Mouse (Mus musculus): ENCODE results near the gene Itpr3.
A peak's percentile ranks its signal among the peaks of the same experiment; 100 is the strongest.

The Itpr3 gene

GRCm38 (mm10) chr17:27146323-27146923, 89.3 kb downstream of the Itpr3 start:
- no peak for DNase-seq (ENCODE audit: low spot score)

- no peak for DNase-seq (ENCODE audit: low spot score)
Measured at GRCm38 (mm10) chr17:27150871-27151270, 93.8 kb downstream of the Itpr3 start.

- no peak for DNase-seq (ENCODE audit: low spot score)
Measured at GRCm38 (mm10) chr17:27151411-27151810, 94.3 kb downstream of the Itpr3 start.

GRCm38 (mm10) chr17:27152976-27153723, 96.0 kb downstream of the Itpr3 start:
- DNase-seq (ENCODE audit: low spot score), result no peak

- DNase-seq (ENCODE audit: low spot score), result no peak
Measured at GRCm38 (mm10) chr17:27153773-27154193, 96.7 kb downstream of the Itpr3 start.

GRCm38 (mm10) chr17:27154256-27154655, 97.2 kb downstream of the Itpr3 start:
- no peak for DNase-seq (ENCODE audit: low spot score)

- DNase-seq (ENCODE audit: low spot score), result no peak
Measured at GRCm38 (mm10) chr17:27154881-27155280, 97.8 kb downstream of the Itpr3 start.

- no peak for DNase-seq (ENCODE audit: low spot score)
Measured at GRCm38 (mm10) chr17:27155752-27156151, 98.6 kb downstream of the Itpr3 start.

GRCm38 (mm10) chr17:27158439-27158838, 101.3 kb downstream of the Itpr3 start:
- no peak for DNase-seq (ENCODE audit: low spot score)

GRCm38 (mm10) chr17:27159169-27159568, 102.1 kb downstream of the Itpr3 start:
- DNase-seq (ENCODE audit: low spot score), result no peak

GRCm38 (mm10) chr17:27160905-27161304, 103.8 kb downstream of the Itpr3 start:
- DNase-seq (ENCODE audit: low spot score), result peak; percentile 42

- peak; percentile 41 for DNase-seq (ENCODE audit: low spot score)
Measured at GRCm38 (mm10) chr17:27165054-27165773, 108.1 kb downstream of the Itpr3 start.

GRCm38 (mm10) chr17:27166901-27167300, 109.8 kb downstream of the Itpr3 start:
- no peak for DNase-seq (ENCODE audit: low spot score)

- DNase-seq (ENCODE audit: low spot score), result no peak
Measured at GRCm38 (mm10) chr17:27167545-27167944, 110.4 kb downstream of the Itpr3 start, which contains the start of gene Ip6k3. TSS of gene Ip6k3 (minus strand) at chr17:27167795.

GRCm38 (mm10) chr17:27168569-27168968, 111.5 kb downstream of the Itpr3 start:
- DNase-seq (ENCODE audit: low spot score), result no peak

GRCm38 (mm10) chr17:27169952-27170695, 113.0 kb downstream of the Itpr3 start:
- no peak for DNase-seq (ENCODE audit: low spot score)

GRCm38 (mm10) chr17:27171121-27171520, 114.0 kb downstream of the Itpr3 start:
- no peak for DNase-seq (ENCODE audit: low spot score)

Data from urinary bladder, postnatal 14 days (tissue).